Mouse (Mus musculus) lung, postnatal 0 days (tissue): ENCODE measurements around the gene Gm8369.

Source experiments
- CTCF ChIP-seq: IDR thresholded peaks from 2 replicates; pipeline ENCODE4 v1.5.1; 2016; ENCODE audit warnings: antibody characterized with exemption, mild to moderate bottlenecking
- EP300 ChIP-seq: IDR thresholded peaks from 2 replicates; pipeline ENCODE4 v1.6.1; 2016; ENCODE audit warnings: antibody characterized with exemption, mild to moderate bottlenecking, control low read depth

DNA sequence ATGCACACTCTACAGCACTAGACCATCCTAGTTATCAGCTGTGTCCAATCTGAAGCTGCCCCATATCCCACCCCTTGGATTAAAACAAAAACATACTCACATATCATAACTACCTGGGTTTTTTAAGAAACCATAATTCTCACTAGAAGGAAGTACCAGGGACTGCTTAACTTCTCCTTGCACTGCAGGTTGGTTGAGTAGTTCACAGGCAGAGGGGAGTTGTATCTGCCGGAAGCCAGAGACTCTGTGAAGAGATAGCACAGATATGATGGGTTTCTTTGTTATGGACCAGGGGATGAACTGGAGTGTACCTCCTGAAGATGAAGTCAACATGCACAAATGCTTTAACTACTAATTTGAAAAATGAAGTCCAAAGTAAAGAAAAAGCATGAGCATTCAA is 15.1 kb downstream of the Gm8369 start:
- TF ChIP-seq CTCF: no peak
- no peak for TF ChIP-seq EP300
